Mouse (Mus musculus) limb, embryonic 11.5 days (tissue): ENCODE data around the gene Fnip1. TPM values are rescaled to one million over a fixed set of nuclear protein-coding genes. Genes with fewer than 3 reads are reported as not detected.

Experiments
- ATAC-seq: fragments of 200-750 bp; cut with Nextera tagmentation; 2 replicates; pipeline ENCODE4 v1.8.0; 2017; ENCODE audit warnings: low read depth; ENCODE audit not compliant: insufficient number of reproducible peaks, low FRiP score, low TSS enrichment
- DNase-seq: peaks from one replicate; pipeline ENCODE4 v3.0.0-alpha.2; 2015; ENCODE audit warnings: low spot score
- H3K27ac ChIP-seq: fragments of 300-500 bp; sonication (generic); replicated peaks from 2 replicates; pipeline ENCODE4 v1.5.1; 2014; ENCODE audit warnings: low read depth, mild to moderate bottlenecking, low read length
- H3K27me3 ChIP-seq: fragments of 300-500 bp; sonication (generic); 2 replicates; pipeline ENCODE4 v1.6.1; 2014; ENCODE audit warnings: mild to moderate bottlenecking, low read length, mixed read lengths; ENCODE audit not compliant: control insufficient read depth, insufficient read depth
- H3K36me3 ChIP-seq: fragments of 300-500 bp; sonication (generic); 2 replicates; pipeline ENCODE4 v1.6.1; 2014; ENCODE audit warnings: mild to moderate bottlenecking, low read length, moderate library complexity, mixed read lengths; ENCODE audit not compliant: control insufficient read depth, insufficient read depth
- H3K4me1 ChIP-seq: fragments of 300-500 bp; sonication (generic); 2 replicates; pipeline ENCODE4 v1.6.1; 2014; ENCODE audit warnings: low read length, mixed read lengths; ENCODE audit not compliant: control insufficient read depth, insufficient read depth
- H3K4me2 ChIP-seq: fragments of 300-500 bp; sonication (generic); 2 replicates; pipeline ENCODE4 v1.6.1; 2014; ENCODE audit warnings: low read depth, mild to moderate bottlenecking, moderate library complexity; ENCODE audit not compliant: severe bottlenecking
- H3K4me3 ChIP-seq: fragments of 300-500 bp; sonication (generic); 2 replicates; pipeline ENCODE4 v1.5.1; 2014; ENCODE audit warnings: low read depth, low read length
- H3K9ac ChIP-seq: fragments of 300-500 bp; sonication (generic); 2 replicates; pipeline ENCODE4 v1.6.1; 2014; ENCODE audit warnings: mild to moderate bottlenecking, low read length
- H3K9me3 ChIP-seq: fragments of 300-500 bp; sonication (generic); 2 replicates; pipeline ENCODE4 v1.6.1; 2016; ENCODE audit warnings: low read length; ENCODE audit not compliant: control insufficient read depth
- WGBS: fragments of 180-500 bp; shearing (Covaris S2); extraction: QIAGEN DNeasy Blood & Tissue Kit; methylation state at CpG from one replicate; pipeline ENCODE4 v1.1.7; 2014; 5-methylcytosine and 5-hydroxymethylcytosine counted together
- polyA plus RNA-seq: library from polyadenylated mRNA; unstranded; fragments of >200 nt; fragmentation: Nextera tagmentation; extraction: Ambion mirVana; gene quantifications from 2 replicates; pipeline ENCODE4 v1.2.1, GENCODE M21; 2014

Fnip1 gene
- polyA plus RNA-seq, 1 experiment from 2014 or later = 13.6 TPM

GRCm38 (mm10) chr11:54521927-54522528 lies 84.0 kb downstream of the Fnip1 start:
- ATAC-seq (no peak), DNase-seq (peak; percentile 27)
- Histone ChIP-seq H3K36me3 (no peaks in the 10 kb centered on the region), H3K4me3 (peak overlapping the region; percentile 80), H3K4me1 (no peaks in the 10 kb centered on the region), H3K4me2 (peak overlapping the region; percentile 63), H3K27ac (peak overlapping the region; percentile 70; the same call in 1 of the 2 replicates), H3K9ac (peak overlapping the region; percentile 70), H3K27me3 (no peaks in the 10 kb centered on the region), H3K9me3 (no peaks in the 10 kb centered on the region)
- WGBS = 2% methylated on average over 18 of the region's 18 CpGs

- H3K4me3 ChIP-seq = peak within 1 kb of the TSS; percentile 80
- ATAC-seq (peak; percentile 94), DNase-seq (peak; percentile 100)
- under 1% methylated on average over 72 of the region's 73 CpGs for WGBS
- peak within 1 kb of the TSS; percentile 79 for H3K27ac ChIP-seq
- H3K4me2 ChIP-seq = peak within 1 kb of the TSS; percentile 75
- H3K9ac ChIP-seq = peak within 1 kb of the TSS; percentile 89
- no peaks in the 10 kb centered on the region for H3K9me3 ChIP-seq
- no peaks in the 10 kb centered on the region for H3K27me3 ChIP-seq
- H3K36me3 ChIP-seq = no peaks in the 10 kb centered on the region
- no peaks in the 10 kb centered on the region for H3K4me1 ChIP-seq
Observed at GRCm38 (mm10) chr11:54522529-54523430, 84.8 kb downstream of the Fnip1 start, which contains the start of gene Rapgef6. Gene Rapgef6 (plus strand): TSS chr11:54522847.

DNA sequence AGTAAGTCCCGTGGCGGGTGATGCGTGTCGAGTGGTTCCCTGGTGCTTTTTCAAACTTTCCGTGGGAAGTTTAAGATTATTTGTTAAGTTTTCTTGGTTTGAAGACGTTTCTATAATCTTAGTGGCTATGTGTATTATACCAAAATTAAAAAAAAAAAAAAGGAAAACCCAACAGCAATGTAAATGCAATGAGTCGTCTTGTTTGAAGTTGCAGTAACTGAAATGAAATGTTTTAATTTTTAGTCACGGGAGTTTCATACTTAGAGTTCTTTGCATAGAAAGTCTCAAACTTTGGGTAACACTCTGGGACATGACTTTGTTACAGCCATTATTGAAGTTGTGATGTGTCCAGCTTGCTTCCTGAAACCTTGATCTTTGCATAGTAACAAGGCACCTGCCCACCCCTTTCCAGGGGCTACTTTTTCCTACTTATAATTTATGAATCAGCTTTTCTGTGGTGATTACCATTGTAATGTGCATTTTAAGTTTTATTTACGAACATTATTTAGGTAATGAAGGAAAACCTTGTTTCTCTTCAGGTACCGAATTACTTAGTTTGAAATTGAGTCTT lies 85.5 kb downstream of the Fnip1 start:
- no peaks in the 10 kb centered on the region for H3K36me3 ChIP-seq
- ATAC-seq = no peak
- H3K27ac ChIP-seq = no peak overlapping the region
- peak overlapping the region; percentile 75 for H3K4me2 ChIP-seq
- H3K9ac ChIP-seq = peak overlapping the region; percentile 89
- H3K4me3 ChIP-seq = peak overlapping the region; percentile 80
- H3K27me3 ChIP-seq = no peaks in the 10 kb centered on the region
- 18% methylated on average over 10 of the region's 10 CpGs for WGBS
- no peaks in the 10 kb centered on the region for H3K4me1 ChIP-seq
- no peak for DNase-seq
- no peaks in the 10 kb centered on the region for H3K9me3 ChIP-seq

DNA sequence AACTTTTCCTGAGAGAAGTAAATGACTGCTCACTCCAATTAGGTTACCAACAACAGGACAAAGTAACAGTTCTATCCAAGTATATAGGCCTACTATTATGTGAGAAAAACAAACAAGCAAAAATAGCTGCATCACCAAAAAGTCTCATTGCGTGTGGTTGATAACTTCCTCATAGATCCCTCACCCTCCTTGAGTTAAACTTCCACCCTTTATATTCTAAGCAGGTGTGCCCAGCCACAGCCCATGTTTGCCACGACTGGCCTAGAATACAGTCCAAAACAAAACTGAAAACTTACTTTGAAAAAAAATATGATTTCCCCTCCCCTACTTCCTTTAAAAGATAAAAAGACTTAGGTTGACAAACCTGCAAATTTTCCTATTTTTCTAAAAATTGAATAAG lies 90.0 kb downstream of the Fnip1 start:
- no peak for ATAC-seq
- H3K36me3 ChIP-seq = no peaks in the 10 kb centered on the region
- no peak overlapping the region for H3K27ac ChIP-seq
- WGBS = 83% methylated on average over 2 of the region's 2 CpGs
- H3K4me2 ChIP-seq = no peak overlapping the region
- no peaks in the 10 kb centered on the region for H3K9me3 ChIP-seq
- H3K9ac ChIP-seq = no peak overlapping the region
- H3K27me3 ChIP-seq = no peaks in the 10 kb centered on the region
- no peaks in the 10 kb centered on the region for H3K4me1 ChIP-seq
- no peak for DNase-seq
- H3K4me3 ChIP-seq = no peak overlapping the region

DNA sequence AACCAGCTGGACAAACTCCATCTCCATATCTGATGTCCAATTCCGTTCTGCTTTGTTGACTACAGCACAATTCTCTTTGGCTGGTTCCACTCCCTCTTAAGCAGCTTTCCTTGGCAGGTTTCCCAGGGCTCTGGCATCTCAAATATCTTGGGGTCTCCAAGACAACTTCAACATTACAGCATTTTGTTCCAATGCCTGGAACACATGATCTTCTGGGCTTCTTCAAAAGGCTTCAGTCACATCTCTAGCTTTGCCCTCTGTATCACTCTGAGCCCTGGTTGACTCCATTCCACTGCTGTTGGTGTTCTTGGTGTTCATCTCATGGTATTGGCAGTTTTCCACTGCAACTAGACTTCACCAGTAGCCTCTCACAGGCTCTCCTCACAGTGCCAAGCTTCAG lies 92.4 kb downstream of the Fnip1 start:
- no peak overlapping the region for H3K4me3 ChIP-seq
- H3K4me2 ChIP-seq = no peak overlapping the region
- no peaks in the 10 kb centered on the region for H3K9me3 ChIP-seq
- no peak overlapping the region for H3K9ac ChIP-seq
- WGBS = 94% methylated on average over 1 of the region's 1 CpGs
- H3K27ac ChIP-seq = no peak overlapping the region
- no peaks in the 10 kb centered on the region for H3K27me3 ChIP-seq
- DNase-seq = no peak
- H3K36me3 ChIP-seq = no peaks in the 10 kb centered on the region
- H3K4me1 ChIP-seq = no peaks in the 10 kb centered on the region
- no peak for ATAC-seq

DNA sequence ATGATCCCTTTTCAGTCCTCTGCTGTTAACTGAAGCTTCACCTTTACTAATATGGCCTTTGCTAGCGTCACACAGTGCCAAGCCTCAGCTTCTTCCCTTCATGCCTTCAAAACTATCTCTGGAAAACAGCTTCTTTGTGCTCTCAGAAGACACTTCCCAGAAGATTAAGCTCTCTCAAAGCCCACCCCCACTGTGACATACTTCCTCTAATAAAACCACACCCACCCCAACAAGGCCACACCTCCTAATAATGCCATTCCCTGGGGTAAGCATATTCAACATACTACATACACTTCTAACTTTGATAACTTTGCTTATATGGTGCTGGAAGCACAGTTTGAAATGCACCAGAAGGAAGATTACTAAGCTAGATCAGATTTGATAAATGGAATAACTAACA lies 92.9 kb downstream of the Fnip1 start:
- WGBS = 92% methylated on average over 1 of the region's 1 CpGs
- H3K27ac ChIP-seq = no peak overlapping the region

GRCm38 (mm10) chr11:54533834-54534233 lies 95.8 kb downstream of the Fnip1 start:
- WGBS = 79% methylated on average over 2 of the region's 2 CpGs
- Histone ChIP-seq H3K4me2 (no peak overlapping the region), H3K4me1 (no peaks in the 10 kb centered on the region)

More for the DNA sequence above, 92.9 kb downstream of the Fnip1 start:
- Histone ChIP-seq H3K4me3 (no peak overlapping the region), H3K4me2 (no peak overlapping the region), H3K36me3 (no peaks in the 10 kb centered on the region), H3K9me3 (no peaks in the 10 kb centered on the region), H3K4me1 (no peaks in the 10 kb centered on the region), H3K9ac (no peak overlapping the region), H3K27me3 (no peaks in the 10 kb centered on the region)
- ATAC-seq = no peak
- no peak for DNase-seq

GRCm38 (mm10) chr11:54534871-54535270 lies 96.9 kb downstream of the Fnip1 start:
- Histone ChIP-seq H3K27ac (no peak overlapping the region), H3K27me3 (no peaks in the 10 kb centered on the region), H3K4me2 (no peak overlapping the region), H3K4me1 (no peaks in the 10 kb centered on the region), H3K4me3 (no peak overlapping the region), H3K9me3 (no peaks in the 10 kb centered on the region), H3K9ac (no peak overlapping the region), H3K36me3 (no peaks in the 10 kb centered on the region)
- no peak for ATAC-seq
- DNase-seq = peak; percentile 80
- 60% methylated on average over 6 of the region's 6 CpGs for WGBS

More at GRCm38 (mm10) chr11:54533834-54534233, 95.8 kb downstream of the Fnip1 start:
- Histone ChIP-seq H3K27ac (no peak overlapping the region), H3K27me3 (no peaks in the 10 kb centered on the region), H3K9me3 (no peaks in the 10 kb centered on the region), H3K36me3 (no peaks in the 10 kb centered on the region), H3K9ac (no peak overlapping the region), H3K4me3 (no peak overlapping the region)
- DNase-seq (no peak), ATAC-seq (no peak)
